Mouse (Mus musculus): ENCODE results near the gene Bcl6.

Gene Bcl6

DNA sequence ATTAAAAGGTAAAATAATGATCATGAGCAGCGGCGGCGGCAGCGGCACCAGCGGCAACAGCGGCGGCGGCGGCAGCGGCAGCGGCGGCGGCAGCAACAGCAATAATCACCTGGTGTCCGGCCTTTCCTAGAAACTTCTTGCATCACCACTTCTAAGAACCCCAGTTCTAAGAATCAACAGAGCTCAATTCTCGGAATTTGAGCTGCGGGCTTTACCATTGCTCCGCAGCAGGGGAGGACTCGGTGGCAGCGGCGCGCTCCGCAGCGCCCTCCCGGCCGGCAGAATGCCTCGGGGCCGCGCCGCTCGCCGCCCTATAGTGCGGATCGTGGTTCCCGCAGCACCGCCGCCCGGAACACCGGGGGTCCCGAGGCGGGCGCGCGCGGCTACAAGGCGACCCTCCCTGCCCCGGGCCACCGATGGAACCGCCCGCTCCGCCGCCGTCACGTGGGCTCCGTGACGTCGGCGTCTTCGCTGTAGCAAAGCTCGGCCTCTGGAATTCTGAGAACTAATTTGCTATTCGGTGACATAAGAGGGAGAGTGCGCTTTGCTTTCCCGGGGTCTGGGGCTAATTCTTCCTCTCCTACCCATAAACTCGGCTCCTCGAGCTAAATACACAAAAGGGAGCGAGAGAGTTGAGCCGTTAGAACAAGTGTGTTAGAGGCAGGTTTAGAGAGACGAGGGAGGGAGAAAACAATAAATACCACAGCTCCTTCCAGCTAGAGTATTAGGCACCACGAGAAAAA lies at the start of gene Bcl6, which contains the start of gene Gm37419:
Bcl6 (minus strand) TSS at position 387 of the 743 bp plus-strand sequence.
Gm37419 (plus strand) TSS at position 17 of the 743 bp plus-strand sequence.
- DNase-seq (ENCODE audit: low read depth, low spot score): peak; percentile 97

DNA sequence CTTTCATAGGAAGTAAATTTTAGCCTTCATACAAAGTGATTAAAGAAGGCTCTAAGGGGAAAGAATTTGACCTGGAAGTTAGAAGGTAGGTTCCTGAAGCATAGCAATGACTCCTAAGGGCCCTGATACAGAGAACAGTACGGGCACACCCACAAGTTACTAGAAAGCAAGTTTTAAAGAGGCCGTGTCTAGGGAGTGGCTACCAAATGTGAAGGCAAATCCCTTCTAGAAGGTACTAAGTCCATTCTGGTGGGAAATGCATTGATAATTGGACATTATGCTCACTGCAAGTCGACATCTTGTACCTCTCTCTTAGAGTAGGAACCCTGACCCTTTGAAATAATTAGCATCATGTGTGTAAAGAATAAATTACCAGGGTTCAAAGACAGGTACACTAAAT lies 47.7 kb upstream of the Bcl6 start:
- DNase-seq (ENCODE audit: low read depth, low spot score): no peak

DNA sequence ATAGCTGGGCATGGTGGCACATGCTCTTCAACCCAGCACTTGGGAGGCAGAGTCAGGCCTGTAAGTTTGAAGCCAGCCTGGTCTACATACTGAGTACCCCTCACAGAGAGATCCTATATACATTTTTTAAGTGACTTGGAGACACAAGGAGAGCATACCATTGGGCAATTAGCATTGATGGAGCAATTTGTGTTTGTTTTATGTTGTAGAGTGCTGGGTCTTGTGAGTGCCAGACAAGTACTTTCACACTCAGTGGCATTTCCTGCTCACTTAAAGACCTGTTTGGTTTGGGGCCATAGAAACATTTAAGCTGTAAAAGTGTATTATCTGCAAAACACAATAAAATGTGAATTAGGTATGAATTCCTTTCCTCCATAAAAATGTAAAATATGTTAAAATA lies 47.1 kb upstream of the Bcl6 start:
- DNase-seq (ENCODE audit: low read depth, low spot score): no peak

- no peak for DNase-seq (ENCODE audit: low read depth, low spot score)
Measured at GRCm38 (mm10) chr16:24034450-24034849, 45.8 kb upstream of the Bcl6 start.

GRCm38 (mm10) chr16:24033259-24033658 lies 44.6 kb upstream of the Bcl6 start:
- no peak for DNase-seq (ENCODE audit: low read depth, low spot score)

GRCm38 (mm10) chr16:24029965-24030672 lies 41.5 kb upstream of the Bcl6 start:
- DNase-seq (ENCODE audit: low read depth, low spot score): no peak

- no peak for DNase-seq (ENCODE audit: low read depth, low spot score)
Measured at GRCm38 (mm10) chr16:24025442-24025841, 36.8 kb upstream of the Bcl6 start.

- no peak for DNase-seq (ENCODE audit: low read depth, low spot score)
Measured at GRCm38 (mm10) chr16:24022605-24023004, 34.0 kb upstream of the Bcl6 start.

GRCm38 (mm10) chr16:24021722-24022121 lies 33.1 kb upstream of the Bcl6 start:
- DNase-seq (ENCODE audit: low read depth, low spot score): no peak

DNA sequence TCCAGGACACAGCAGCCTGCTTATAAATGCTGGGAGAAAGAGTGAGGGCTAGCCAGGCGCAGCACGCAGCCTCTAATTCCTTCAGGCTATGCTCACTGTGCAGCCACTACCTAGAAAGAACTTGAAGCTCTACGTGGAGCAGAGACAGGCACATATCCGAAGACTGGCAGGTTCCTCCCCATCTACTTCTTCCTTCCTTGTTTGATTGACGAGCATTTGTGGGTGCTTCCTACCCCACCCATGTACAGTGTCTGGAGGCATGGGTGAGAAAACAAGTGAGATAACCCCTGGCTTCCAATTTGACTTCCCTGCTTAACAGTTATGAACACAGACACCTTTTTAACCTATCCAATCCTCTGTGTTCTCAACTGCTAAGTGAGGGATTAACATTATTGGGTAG lies 28.1 kb upstream of the Bcl6 start:
- no peak for DNase-seq (ENCODE audit: low read depth, low spot score)

DNA sequence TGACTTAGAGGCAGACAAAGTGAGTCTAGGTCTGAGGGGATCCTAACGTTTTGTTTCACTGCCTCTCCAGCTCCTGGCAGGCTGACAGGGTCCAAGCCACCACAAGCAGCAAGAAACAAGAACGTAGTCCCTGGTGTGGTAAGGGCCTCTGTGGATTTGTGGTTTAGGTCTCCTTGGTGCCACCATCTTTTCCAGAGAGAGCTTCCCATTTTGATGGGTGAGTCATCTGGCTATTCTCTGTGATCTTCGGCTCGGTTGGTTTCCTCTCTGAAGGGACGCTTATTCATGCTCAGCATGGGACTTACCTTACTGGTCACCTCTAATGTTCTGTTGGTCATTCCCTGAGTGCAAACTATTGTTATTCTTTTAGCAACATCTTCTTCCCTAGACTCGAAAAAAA lies 27.6 kb upstream of the Bcl6 start:
- no peak for DNase-seq (ENCODE audit: low read depth, low spot score)

DNA sequence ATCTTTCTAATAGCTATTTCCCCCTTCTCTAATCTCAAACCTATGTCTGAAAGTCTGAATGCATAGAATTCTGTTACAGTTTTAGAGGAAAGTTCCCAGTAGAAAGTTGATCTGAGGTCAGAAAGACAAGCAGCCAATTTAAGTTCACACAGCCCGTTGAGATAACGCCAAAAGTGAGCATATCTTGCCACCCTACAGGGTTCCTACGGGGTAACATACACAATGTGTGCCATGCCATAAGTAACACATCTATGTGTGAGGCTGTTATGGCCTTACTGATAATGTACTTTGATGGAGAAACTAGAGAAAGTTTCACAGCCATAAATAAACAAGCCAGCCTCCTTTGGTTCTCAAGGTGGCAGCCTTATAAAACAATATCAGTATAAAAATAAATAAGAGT lies 25.7 kb upstream of the Bcl6 start:
- no peak for DNase-seq (ENCODE audit: low read depth, low spot score)

DNA sequence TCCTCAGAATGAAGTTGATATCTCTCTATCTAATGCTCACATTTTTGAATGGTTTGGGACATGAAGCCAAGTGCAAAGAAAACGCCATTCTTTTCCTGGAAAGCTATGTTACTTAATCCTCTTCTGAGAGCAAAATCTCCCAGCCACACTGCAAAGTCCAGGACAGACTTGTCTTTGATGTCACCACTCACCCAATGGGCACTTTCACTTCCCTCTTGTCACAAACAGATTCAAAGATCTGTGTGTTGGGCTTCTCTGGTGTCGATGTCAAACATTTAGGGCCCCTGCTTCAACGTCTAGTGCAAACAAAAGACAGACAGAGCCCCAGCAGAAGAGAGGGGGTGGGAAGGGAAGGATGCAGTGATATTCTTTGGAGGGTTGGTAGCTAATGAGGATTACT lies 23.4 kb upstream of the Bcl6 start:
- no peak for DNase-seq (ENCODE audit: low read depth, low spot score)

- DNase-seq (ENCODE audit: low read depth, low spot score): no peak
Measured at GRCm38 (mm10) chr16:24011306-24011705, 22.7 kb upstream of the Bcl6 start.

DNA sequence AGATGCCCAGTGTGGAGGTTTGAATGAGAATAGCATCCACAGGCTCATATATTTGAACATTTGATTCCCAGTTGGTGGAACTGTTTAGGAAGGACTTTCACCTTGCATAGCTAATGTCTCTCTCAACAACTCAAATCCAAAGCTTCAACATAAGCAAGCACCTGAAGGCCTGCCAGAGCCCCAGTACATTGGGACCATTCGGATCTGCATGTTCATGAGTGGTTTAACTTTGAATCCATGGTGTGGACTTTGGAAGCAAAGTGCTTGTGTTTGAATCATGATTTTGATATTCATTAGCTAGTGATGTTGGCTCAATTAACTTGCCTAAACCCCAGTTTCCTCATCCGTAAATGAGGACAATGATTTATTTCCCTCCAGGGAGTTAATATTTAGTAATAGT lies 21.2 kb upstream of the Bcl6 start:
- no peak for DNase-seq (ENCODE audit: low read depth, low spot score)

- DNase-seq (ENCODE audit: low read depth, low spot score): no peak
Measured at GRCm38 (mm10) chr16:24005928-24006327, 17.3 kb upstream of the Bcl6 start.

GRCm38 (mm10) chr16:23997912-23998311 lies 9.3 kb upstream of the Bcl6 start:
- no peak for DNase-seq (ENCODE audit: low read depth, low spot score)

GRCm38 (mm10) chr16:23997228-23997627 lies 8.6 kb upstream of the Bcl6 start:
- DNase-seq (ENCODE audit: low read depth, low spot score): no peak

GRCm38 (mm10) chr16:23996342-23996741 lies 7.7 kb upstream of the Bcl6 start:
- no peak for DNase-seq (ENCODE audit: low read depth, low spot score)

DNA sequence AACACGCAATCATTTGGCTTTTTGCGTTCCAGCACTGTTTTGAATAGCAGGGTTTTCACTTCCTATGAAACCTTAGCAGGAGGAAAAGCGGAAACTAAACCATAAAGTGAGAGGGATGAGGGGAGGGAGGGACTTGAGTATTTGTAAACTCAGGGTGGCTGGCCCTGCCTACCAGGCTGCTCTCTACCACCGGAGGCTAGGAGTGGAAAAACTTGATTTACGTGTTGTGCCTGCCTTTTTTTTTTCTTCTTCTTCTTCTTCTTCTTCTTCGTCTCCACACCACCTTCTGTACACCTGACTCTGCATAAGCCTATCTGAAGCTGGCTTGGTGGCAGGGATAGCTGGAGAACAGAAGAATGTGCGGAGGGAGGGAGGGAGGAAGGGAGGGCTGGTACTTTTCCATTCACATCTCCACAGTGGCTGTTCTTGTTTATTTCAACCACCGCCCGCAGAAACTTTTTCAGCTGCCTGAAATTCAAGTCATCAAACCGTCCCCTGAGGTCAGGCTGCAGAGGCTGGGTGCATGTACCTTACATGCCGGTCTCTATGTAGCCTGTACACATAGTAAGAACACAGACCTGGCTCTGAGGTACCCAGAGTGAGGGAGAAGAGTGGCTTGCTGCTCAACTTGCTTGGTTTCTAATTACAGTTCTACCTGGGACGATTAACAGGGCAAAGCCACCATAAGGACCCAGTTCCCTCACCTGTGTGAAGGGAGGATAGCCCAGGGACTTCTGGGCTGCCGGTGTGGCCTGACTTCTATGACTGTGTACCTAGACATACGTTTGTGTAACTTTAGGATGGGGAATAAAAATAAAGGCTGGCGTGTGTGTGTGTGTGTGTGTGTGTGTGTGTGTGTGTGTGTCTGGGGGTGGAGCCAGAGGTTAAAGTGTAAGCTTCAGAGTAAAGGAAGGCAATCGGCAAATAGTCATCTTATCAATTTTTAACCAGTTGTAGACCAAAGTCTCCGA lies 5.0 kb upstream of the Bcl6 start:
- DNase-seq (ENCODE audit: low read depth, low spot score): peak; percentile 78

GRCm38 (mm10) chr16:23991846-23992580 lies 3.4 kb upstream of the Bcl6 start:
- DNase-seq (ENCODE audit: low read depth, low spot score): peak; percentile 52

All from skeletal muscle tissue, adult 2 months (tissue).